In genomic region chr3:145168844-145169696, GRCm38 (mm10) we compare ENCODE assay signal across 28 mouse cellular contexts. TPM values are rescaled to one million over a fixed set of nuclear protein-coding genes. Genes with fewer than 3 reads are reported as not detected.
DNase-seq lines count a peak whose midpoint lies in the region; ATAC-seq lines count a peak whose summit lies in the region.
"Had no signal": no experiment of that assay in that cellular context is flagged by ENCODE, and none has a peak within 500 bp of the region (broad histone marks: within the 10 kb centered on the region; RNA-seq: fewer than 3 reads in every experiment).

No protein-coding gene starts in this region.

- 55% methylated on average over 13 of the region's 13 CpGs for WGBS in kidney, embryonic 14.5 days
- WGBS in neural tube, embryonic 15.5 days, result 70% methylated on average over 13 of the region's 13 CpGs

- H3K4me1 ChIP-seq in kidney, embryonic 14.5 days (ENCODE audit: control insufficient read depth, insufficient read depth, low read length), result no peaks in the 10 kb centered on the region
- no peaks in the 10 kb centered on the region for H3K4me1 ChIP-seq in neural tube, embryonic 15.5 days
- H3K4me1 ChIP-seq: forebrain, embryonic 13.5 days; heart, embryonic 10.5 days; heart, embryonic 15.5 days; liver, embryonic 15.5 days; lung, embryonic 15.5 days; midbrain, embryonic 12.5 days had no signal

- intact Hi-C loops in gastrocnemius, postnatal 36 days (cut with DNase I), result no loop called here

- no peak overlapping the region for H3K9ac ChIP-seq in kidney, embryonic 14.5 days (ENCODE audit: low read depth, low read length)
- H3K9ac ChIP-seq in neural tube, embryonic 15.5 days (replicated peaks), result no peak overlapping the region
- H3K9ac ChIP-seq: embryonic facial prominence, embryonic 13.5 days; forebrain, embryonic 13.5 days; heart, embryonic 15.5 days; liver, embryonic 15.5 days; lung, embryonic 15.5 days; midbrain, embryonic 12.5 days had no signal

- no peak overlapping the region for H3K27ac ChIP-seq in kidney, embryonic 14.5 days (ENCODE audit: low read depth, low read length)
- H3K27ac ChIP-seq in neural tube, embryonic 15.5 days (replicated peaks), result no peak overlapping the region
- H3K27ac ChIP-seq: embryonic facial prominence, embryonic 13.5 days; forebrain, embryonic 13.5 days; heart, embryonic 10.5 days; heart, embryonic 15.5 days; liver, embryonic 15.5 days; lung, embryonic 15.5 days; midbrain, embryonic 12.5 days had no signal

- no peak for DNase-seq in kidney, postnatal 25 days
- peak; percentile 5 for DNase-seq in neural tube, embryonic 10.5 days (ENCODE audit: extremely low spot score, low spot score)
- DNase-seq in cerebellum, adult 11-12 months, result no peak
- DNase-seq in gastrocnemius, postnatal 36 days, result no peak
- DNase-seq: adrenal gland, postnatal 14 days; cerebellum, adult 18-20 months; cerebellum, postnatal 10 days; gastrocnemius, postnatal 10 days; kidney, adult 9 months; kidney, postnatal 4 days; left cerebral cortex, postnatal 4 days; liver; spleen, adult 18-20 months; thymus, postnatal 25 days had no signal

- no peak overlapping the region for H3K4me3 ChIP-seq in kidney, embryonic 14.5 days (ENCODE audit: low read length)
- no peak overlapping the region for H3K4me3 ChIP-seq in neural tube, embryonic 15.5 days (replicated peaks)
- H3K4me3 ChIP-seq: embryonic facial prominence, embryonic 13.5 days; erythroblast, embryonic 14.5 days; forebrain, embryonic 13.5 days; heart, embryonic 10.5 days; heart, embryonic 15.5 days; liver, embryonic 15.5 days; lung, embryonic 15.5 days; midbrain, embryonic 12.5 days had no signal

- no peaks in the 10 kb centered on the region for H3K36me3 ChIP-seq in kidney, embryonic 14.5 days (ENCODE audit: control insufficient read depth, insufficient read depth, low read length)
- no peaks in the 10 kb centered on the region for H3K36me3 ChIP-seq in neural tube, embryonic 15.5 days
- H3K36me3 ChIP-seq: embryonic facial prominence, embryonic 13.5 days; G1E; heart, embryonic 10.5 days; heart, embryonic 15.5 days; liver, embryonic 15.5 days; lung, embryonic 15.5 days; midbrain, embryonic 12.5 days had no signal

- ATAC-seq in kidney, embryonic 14.5 days (ENCODE audit: low FRiP score, low TSS enrichment), result peak; percentile 66
- ATAC-seq in neural tube, embryonic 15.5 days (ENCODE audit: low FRiP score), result no peak
- ATAC-seq in inflammation-experienced regulatory T-cells, adult 6 months, result peak; percentile 66
- ATAC-seq: forebrain, embryonic 13.5 days; hindbrain, embryonic 16.5 days; intestine, postnatal 0 days had no signal

- no peaks in the 10 kb centered on the region for H3K27me3 ChIP-seq in kidney, embryonic 14.5 days (ENCODE audit: control insufficient read depth, insufficient read depth, low read length)
- H3K27me3 ChIP-seq in neural tube, embryonic 15.5 days (replicated peaks), result no peaks in the 10 kb centered on the region
- H3K27me3 ChIP-seq: embryonic facial prominence, embryonic 13.5 days; forebrain, embryonic 13.5 days; heart, embryonic 15.5 days; liver, embryonic 15.5 days; lung, embryonic 15.5 days; midbrain, embryonic 12.5 days had no signal

- H3K4me2 ChIP-seq in kidney, embryonic 14.5 days (replicated peaks; ENCODE audit: low read depth, low read length), result no peak overlapping the region
- H3K4me2 ChIP-seq in neural tube, embryonic 15.5 days, result no peak overlapping the region
- H3K4me2 ChIP-seq: embryonic facial prominence, embryonic 13.5 days; forebrain, embryonic 13.5 days; heart, embryonic 15.5 days; liver, embryonic 15.5 days; lung, embryonic 15.5 days; midbrain, embryonic 12.5 days had no signal

- H3K9me3 ChIP-seq in kidney, embryonic 14.5 days (ENCODE audit: control insufficient read depth, low read length), result no peaks in the 10 kb centered on the region
- no peaks in the 10 kb centered on the region for H3K9me3 ChIP-seq in neural tube, embryonic 15.5 days (replicated peaks)
- H3K9me3 ChIP-seq: embryonic facial prominence, embryonic 13.5 days; forebrain, embryonic 13.5 days; G1E; heart, embryonic 10.5 days; heart, embryonic 15.5 days; liver, embryonic 15.5 days; lung, embryonic 15.5 days; midbrain, embryonic 12.5 days had no signal

RNA-seq across cellular contexts. Expression of gene Odf2l, which starts 50.7 kb away (rescaled TPM):
- 19.8 and 21.0 TPM in 2 replicates for polyA plus RNA-seq in kidney, embryonic 14.5 days (2014; fragmentation: Nextera tagmentation; extraction: Ambion mirVana)
- 10.2 and 11.3 TPM in 2 replicates for polyA plus RNA-seq in neural tube, embryonic 15.5 days (2015; fragmentation: Nextera tagmentation; extraction: Ambion mirVana)
- 1 to 10 TPM; 5.6 to 8.6 (median 7.9) TPM for polyA plus RNA-seq in inflammation-experienced regulatory T-cells, adult 6 months (2017; shearing (Covaris generic))
- total RNA-seq in gastrocnemius, postnatal 36 days (2021), result 10 to 100 TPM in 1 of 2 experiments, 1 to 10 TPM in 1; 7.4 to 10.2 TPM
